In the genomic region with DNA sequence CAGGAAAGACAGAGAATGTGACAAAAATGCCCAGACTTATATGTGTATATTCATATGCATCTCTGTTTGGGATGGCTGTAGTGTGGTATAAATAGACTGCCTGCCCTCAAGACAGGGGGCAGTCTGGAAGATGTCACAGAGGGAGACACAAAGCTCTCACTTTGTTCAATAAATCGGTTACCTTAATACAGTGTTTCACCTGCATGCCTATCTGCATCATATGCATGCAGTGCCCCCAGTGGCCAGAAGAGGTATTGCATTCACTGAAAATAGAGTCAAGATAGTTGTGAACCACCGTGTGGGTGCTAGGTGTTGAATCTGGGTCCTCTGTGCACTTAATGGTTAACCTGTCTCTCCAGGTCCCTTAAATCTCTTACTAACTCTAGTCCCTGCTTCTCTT, we compare ENCODE assay signal across 8 mouse cellular contexts. TPM values are rescaled to one million over a fixed set of nuclear protein-coding genes. Genes with fewer than 3 reads are reported as not detected.
DNase-seq lines count a peak whose midpoint lies in the region; ATAC-seq and TF ChIP-seq lines count a peak whose summit lies in the region.

No protein-coding gene starts in this region.

- H3K9ac ChIP-seq in CH12.LX (ENCODE audit: insufficient read depth, low read depth) = no peak overlapping the region
- H3K9ac ChIP-seq in lung, embryonic 16.5 days (ENCODE audit: low read length) = no peak overlapping the region

- peaks cover 43% of the 10 kb centered on the region for H3K79me2 ChIP-seq in CH12.LX (replicated peaks; ENCODE audit: control insufficient read depth, extremely low read depth, insufficient read depth, poor library complexity, severe bottlenecking)

- H3K36me3 ChIP-seq in CH12.LX (replicated peaks in 1 of 2; ENCODE audit: control insufficient read depth in 1 of 2, insufficient read depth in 1 of 2, low read length in 1 of 2) = peaks cover 44 to 64% of the 10 kb centered on the region in 2 experiments
- peaks cover 23% of the 10 kb centered on the region for H3K36me3 ChIP-seq in lung, embryonic 16.5 days (ENCODE audit: control insufficient read depth, insufficient read depth, low read length)

- WGBS in large intestine, adult 2 months = 11% methylated on average over 2 of the region's 2 CpGs
- WGBS in lung, embryonic 16.5 days = 28% methylated on average over 2 of the region's 2 CpGs

- ATAC-seq in lung, embryonic 16.5 days (ENCODE audit: low read depth) = peak; percentile 23; the same call in 1 of the 2 replicates

- TF ChIP-seq RAD21 in CH12.LX (IDR thresholded peaks at IDR 0.05; ENCODE audit: low read depth, low read length) = peak; percentile 46

- H3K4me1 ChIP-seq in CH12.LX (ENCODE audit: control insufficient read depth in 1 of 2, insufficient read depth in 2 of 2) = peaks cover 0 to 11% of the 10 kb centered on the region in 2 experiments; a peak in 2 of 4 replicates
- H3K4me1 ChIP-seq in lung, embryonic 16.5 days (replicated peaks; ENCODE audit: control insufficient read depth, insufficient read depth, low read length) = no peaks in the 10 kb centered on the region

- in situ Hi-C loops in CH12.LX (cut with MboI; ENCODE audit: low pct_ligation_motif_present, low pct_unique_long_range_greater_than_20kb, low sequenced_read_pairs) = loop anchor here (25.0 kb wide), 1 partner anchor 706 kb away; no protein-coding TSS in a partner anchor

- dilution Hi-C loops in CH12.LX (cut with MboI; ENCODE audit: extremely low pct_ligation_motif_present, extremely low pct_unique_long_range_greater_than_20kb, low sequenced_read_pairs) = no loop called here

- H3K9me3 ChIP-seq in CH12.LX (replicated peaks; ENCODE audit: low read length) = no peaks in the 10 kb centered on the region
- no peaks in the 10 kb centered on the region for H3K9me3 ChIP-seq in lung, embryonic 16.5 days (ENCODE audit: control insufficient read depth, low read length)

- peak; percentile 71 to 98 for TF ChIP-seq CTCF in CH12.LX (conservative IDR thresholded peaks at IDR 0.05 in 1 of 2, IDR thresholded peaks at IDR 0.05 in 1 of 2; ENCODE audit: low read depth in 2 of 2, low read length in 2 of 2)

- no peaks in the 10 kb centered on the region for H3K27me3 ChIP-seq in CH12.LX (replicated peaks)
- H3K27me3 ChIP-seq in lung, embryonic 16.5 days (ENCODE audit: control insufficient read depth, insufficient read depth, low read depth, low read length) = no peaks in the 10 kb centered on the region

- TF ChIP-seq POLR2A in CH12.LX (IDR thresholded peaks at IDR 0.05; ENCODE audit: low read depth, low read length) = no peak

- H3K27ac ChIP-seq in CH12.LX (ENCODE audit: insufficient read depth, low read depth) = no peak overlapping the region
- H3K27ac ChIP-seq in lung, embryonic 16.5 days (ENCODE audit: low read length) = no peak overlapping the region

- peak; percentile 65 for DNase-seq in CH12.LX (ENCODE audit: extremely low read depth)
- peak; percentile 80 for DNase-seq in adrenal gland, postnatal 10 days
- peak; percentile 52 for DNase-seq in embryo, embryonic 9.5 days (ENCODE audit: extremely low spot score)
- DNase-seq in heart, postnatal 10 days = peak; percentile 62 to 76
- peak; percentile 42 for DNase-seq in large intestine, adult 2 months (ENCODE audit: low read depth, low spot score)
- peak; percentile 57 for DNase-seq in ovary, postnatal 14 days (ENCODE audit: low spot score)
- peak; percentile 79 for DNase-seq in thymus, postnatal 25 days

- intact Hi-C loops in heart, postnatal 10 days (cut with DNase I) = loop anchor here (10.0 kb wide), 1 partner anchor 664 kb away; a partner anchor contains a TSS

- no peak overlapping the region for H3K4me2 ChIP-seq in CH12.LX (ENCODE audit: insufficient read depth, low read depth, poor library complexity, severe bottlenecking)
- no peak overlapping the region for H3K4me2 ChIP-seq in lung, embryonic 16.5 days (ENCODE audit: low read depth, low read length)

- TF ChIP-seq EP300 in CH12.LX (IDR thresholded peaks at IDR 0.05; ENCODE audit: low read length) = no peak

- no peak overlapping the region for H3K4me3 ChIP-seq in CH12.LX (replicated peaks in 1 of 3; ENCODE audit: low read depth in 2 of 3, low read length in 2 of 3, poor library complexity in 1 of 3)
- H3K4me3 ChIP-seq in lung, embryonic 16.5 days (ENCODE audit: low read length) = no peak overlapping the region

TF ChIP-seq in CH12.LX, 34 proteins besides CTCF, POLR2A, EP300 and RAD21:
- TF ChIP-seq UBTF (IDR thresholded peaks at IDR 0.05; ENCODE audit: low read depth, low read length) (no peak), E2F4 (IDR thresholded peaks at IDR 0.05; ENCODE audit: insufficient replicate concordance, low read depth, low read length) (no peak), SIN3A (IDR thresholded peaks at IDR 0.05; ENCODE audit: low read length) (no peak), POLR2AphosphoS2 (IDR thresholded peaks at IDR 0.05; ENCODE audit: low read depth, low read length) (no peak), TBP (conservative IDR thresholded peaks at IDR 0.05; ENCODE audit: low read depth, low read length) (no peak)

RNA-seq across cellular contexts. Expression of a gene that starts 5.7 kb away (rescaled TPM):
- total RNA-seq in CH12.LX (2012; rRNA removed) (134 and 159 TPM in 2 replicates), CH12.LX (2014; rRNA removed) (290 and 319 TPM in 2 replicates)
- polyA plus RNA-seq in CH12.LX (2012; ENCODE audit: insufficient read length, low read depth) = 184 and 206 TPM in 2 replicates
- 10 to 100 TPM; 94.3 to 99.3 TPM for total RNA-seq in adrenal gland, postnatal 10 days (2021)
- 10 to 100 TPM; 58.0 to 61.5 TPM for total RNA-seq in heart, postnatal 10 days (2021)
- polyA plus RNA-seq in large intestine, adult 2 months (2012; rRNA removed) = 51.1 and 51.7 TPM in 2 replicates
- 188 and 199 TPM in 2 replicates for polyA plus RNA-seq in lung, embryonic 16.5 days (2015; fragmentation: Nextera tagmentation; extraction: Ambion mirVana)

RNA-seq across cellular contexts. Expression of a gene that starts 5.8 kb away (rescaled TPM):
- 48.7 and 67.1 TPM in 2 replicates for total RNA-seq in CH12.LX (2012; rRNA removed)
- total RNA-seq in CH12.LX (2014; rRNA removed) = 190 and 238 TPM in 2 replicates
- polyA plus RNA-seq in CH12.LX (2012; ENCODE audit: insufficient read length, low read depth) = 129 and 133 TPM in 2 replicates
- total RNA-seq in adrenal gland, postnatal 10 days (2021) = 10 to 100 TPM; 57.5 to 61.1 TPM
- total RNA-seq in heart, postnatal 10 days (2021) = 10 to 100 TPM; 43.7 to 51.0 TPM
- 5.3 and 6.9 TPM in 2 replicates for polyA plus RNA-seq in large intestine, adult 2 months (2012; rRNA removed)
- polyA plus RNA-seq in lung, embryonic 16.5 days (2015; fragmentation: Nextera tagmentation; extraction: Ambion mirVana) = 110 and 120 TPM in 2 replicates

RNA-seq across cellular contexts. Expression of a gene that starts 11.2 kb away (rescaled TPM):
- total RNA-seq in CH12.LX (2012; rRNA removed) (13.6 and 13.7 TPM in 2 replicates), CH12.LX (2014; rRNA removed) (22.3 and 24.3 TPM in 2 replicates)
- polyA plus RNA-seq in CH12.LX (2012; ENCODE audit: insufficient read length, low read depth) = 18.8 and 20.9 TPM in 2 replicates
- total RNA-seq in adrenal gland, postnatal 10 days (2021) = 10 to 100 TPM; 15.9 to 16.4 TPM
- total RNA-seq in heart, postnatal 10 days (2021) = 10 to 100 TPM; 11.2 to 13.9 TPM
- polyA plus RNA-seq in large intestine, adult 2 months (2012; rRNA removed) = 3.5 and 4.6 TPM in 2 replicates
- 23.5 and 24.6 TPM in 2 replicates for polyA plus RNA-seq in lung, embryonic 16.5 days (2015; fragmentation: Nextera tagmentation; extraction: Ambion mirVana)
